Mouse (Mus musculus): ENCODE results near the gene Kif23.

DNA sequence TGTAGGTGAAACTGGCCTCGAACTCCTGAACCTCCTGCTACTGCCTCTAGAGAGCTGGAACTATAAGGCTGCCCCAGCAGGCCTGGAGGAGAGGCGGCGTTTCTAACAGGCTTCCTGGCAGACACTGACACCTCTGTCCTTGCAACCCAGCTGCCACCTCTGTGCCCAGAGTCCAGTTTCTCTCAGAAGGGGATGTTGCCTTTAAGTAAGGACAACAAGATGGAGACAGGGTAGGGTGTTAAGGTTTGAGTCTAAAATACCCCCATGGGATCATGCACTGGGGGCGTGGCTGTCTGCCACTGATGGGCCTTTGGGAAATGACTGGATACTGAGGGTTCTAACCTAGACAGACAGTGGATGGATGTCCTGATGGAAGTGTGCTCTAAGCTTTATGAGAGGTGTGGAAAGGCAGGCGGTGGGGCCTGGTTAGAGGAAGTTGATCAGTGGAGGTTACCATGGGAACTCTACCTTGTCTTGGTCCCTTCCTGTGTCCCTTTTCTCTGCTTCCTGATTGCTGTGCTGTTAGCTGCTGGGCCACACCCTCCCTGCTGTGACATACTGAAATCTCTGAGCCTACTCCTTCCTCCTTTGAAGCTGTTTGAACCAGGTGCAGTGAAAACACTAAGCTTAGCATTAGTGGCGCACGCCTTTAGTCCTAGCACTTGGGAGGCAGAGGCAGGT is 36.5 kb upstream of the Kif23 start:
- TF ChIP-seq MAX (IDR thresholded peaks at IDR 0.05; ENCODE audit: low read depth) (no peak), POLR2A (IDR thresholded peaks at IDR 0.05; ENCODE audit: insufficient read length, low read depth) (no peak), TCF3 (IDR thresholded peaks at IDR 0.05; ENCODE audit: insufficient read length, low read depth) (no peak), MYOG (IDR thresholded peaks at IDR 0.05; ENCODE audit: control insufficient read depth in 1 of 3, insufficient read depth in 1 of 3, insufficient read length in 2 of 3, low read depth in 2 of 3) (no peak)

Data from myocyte (in vitro differentiated cells).